Mouse (Mus musculus): ENCODE results near the gene Sema3b. TPM values are rescaled to one million over a fixed set of nuclear protein-coding genes. Genes with fewer than 3 reads are reported as not detected.

Sema3b gene
- polyA plus RNA-seq, 1 experiment: 95.6 TPM

DNA sequence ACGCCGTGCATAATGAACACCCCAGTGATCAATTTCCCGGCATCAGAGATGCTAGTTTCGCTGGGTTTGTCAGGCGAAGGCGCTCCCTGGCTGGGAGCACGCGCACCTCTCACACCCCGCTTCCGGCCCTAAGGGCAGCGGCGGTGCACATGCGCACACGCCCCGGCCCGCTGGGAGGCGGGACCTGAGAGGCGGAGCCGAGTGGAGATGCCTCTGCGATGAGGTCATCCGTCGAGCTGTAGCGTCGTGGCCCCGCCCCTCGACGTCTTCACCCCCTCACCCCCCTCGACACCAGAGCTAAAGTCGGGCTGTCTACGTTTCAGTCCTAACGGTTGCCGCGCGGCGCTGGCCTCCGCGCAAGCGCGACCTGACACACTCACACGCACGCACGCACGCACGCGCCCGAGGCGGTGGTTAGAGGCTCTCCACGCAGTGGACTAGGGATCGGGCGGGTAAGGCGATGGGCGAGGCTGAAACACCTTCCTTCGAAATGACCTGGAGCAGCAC lies 54.7 kb downstream of the Sema3b start:
- H3K4me1 ChIP-seq (ENCODE audit: control insufficient read depth, insufficient read depth, low read length): peaks cover 19% of the 10 kb centered on the region
- WGBS: under 1% methylated on average over 53 of the region's 53 CpGs
- no peak for TF ChIP-seq CTCF (IDR thresholded peaks at IDR 0.05; ENCODE audit: insufficient read depth, low read length)
- TF ChIP-seq POLR2A (IDR thresholded peaks at IDR 0.05; ENCODE audit: borderline replicate concordance, extremely low read depth, low read depth, low read length): peak; percentile 86
- peak overlapping the region; percentile 94 for H3K4me3 ChIP-seq (replicated peaks; ENCODE audit: extremely low read depth, low read depth, low read length)
- peak; percentile 91 for DNase-seq

DNA sequence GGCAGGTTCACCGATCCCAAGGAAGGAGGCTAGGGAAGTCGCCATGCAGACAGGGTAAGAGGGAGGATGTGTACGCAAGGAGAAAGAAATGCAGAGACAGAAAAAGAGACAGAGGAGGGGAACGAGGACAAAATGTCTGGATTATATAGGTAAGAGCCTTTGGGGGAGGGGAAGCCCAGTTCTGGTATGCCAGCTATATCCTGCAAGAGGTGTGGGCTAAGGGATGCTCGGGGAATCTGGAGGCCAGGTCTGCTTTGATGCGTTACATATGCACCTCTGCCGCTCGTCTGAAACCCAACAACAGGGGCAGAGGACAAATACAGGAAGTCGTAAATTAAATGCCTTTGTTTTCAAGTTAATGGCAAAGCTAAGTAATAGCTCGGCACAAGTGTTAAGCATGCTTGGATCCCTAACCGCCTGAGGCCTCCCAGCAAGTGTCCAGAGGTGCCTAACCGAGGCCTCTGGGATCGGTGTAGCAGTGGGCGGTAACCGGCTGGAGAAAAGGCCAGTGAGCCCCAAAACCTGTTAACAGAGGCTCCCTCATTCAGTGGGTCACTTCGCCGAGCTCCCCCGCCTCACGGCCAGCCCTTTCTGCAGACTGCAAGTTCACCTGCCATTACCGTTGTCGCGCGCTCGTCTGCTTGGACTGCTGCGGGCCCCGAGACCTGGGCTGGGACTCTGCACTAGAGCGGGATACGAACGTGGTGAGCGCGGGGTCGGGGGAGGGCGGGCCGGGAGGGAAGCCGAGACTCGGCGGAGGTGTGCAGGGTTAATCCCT lies 55.3 kb downstream of the Sema3b start:
- 7% methylated on average over 37 of the region's 37 CpGs for WGBS
- Histone ChIP-seq H3K4me1 (ENCODE audit: control insufficient read depth, insufficient read depth, low read length) (peaks cover 19% of the 10 kb centered on the region), H3K4me3 (replicated peaks; ENCODE audit: extremely low read depth, low read depth, low read length) (peak overlapping the region; percentile 54)
- peak; percentile 53 for DNase-seq
- TF ChIP-seq CTCF (IDR thresholded peaks at IDR 0.05; ENCODE audit: insufficient read depth, low read length) (no peak), POLR2A (IDR thresholded peaks at IDR 0.05; ENCODE audit: borderline replicate concordance, extremely low read depth, low read depth, low read length) (no peak)

DNA sequence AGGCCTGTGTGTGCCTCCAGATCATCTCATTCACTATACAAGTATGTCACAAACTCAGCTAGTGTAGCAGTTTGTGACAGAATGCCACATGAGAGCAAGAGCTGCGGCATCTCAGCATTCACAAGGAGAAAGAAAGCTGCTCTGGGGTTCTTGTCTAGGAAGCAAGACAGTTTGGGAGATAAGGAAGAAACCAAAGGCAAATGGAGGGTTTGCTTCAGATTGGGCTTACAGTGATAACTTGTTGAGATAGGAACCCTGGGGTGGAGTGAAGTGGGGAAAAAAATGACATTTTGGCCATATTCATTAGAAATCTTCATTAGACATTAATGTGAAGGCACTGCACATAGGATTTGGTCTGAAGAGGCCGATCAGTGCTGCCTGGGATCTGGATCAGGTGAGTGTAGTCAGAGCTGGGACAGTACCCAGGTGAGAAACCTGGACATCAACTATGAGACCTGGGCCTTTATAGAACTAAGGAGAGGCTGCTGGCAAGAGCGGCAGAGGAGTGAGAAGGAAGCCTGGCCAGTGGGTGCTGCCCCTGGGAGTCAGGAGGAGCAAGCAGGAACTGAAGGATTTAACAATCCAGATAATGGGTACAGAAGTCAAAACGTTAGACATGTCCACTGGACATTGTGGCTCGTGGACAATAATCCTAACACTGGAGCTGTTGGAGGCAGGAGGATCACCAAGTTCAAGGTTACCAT lies 56.2 kb downstream of the Sema3b start:
- H3K4me1 ChIP-seq (ENCODE audit: control insufficient read depth, insufficient read depth, low read length): peaks cover 19% of the 10 kb centered on the region
- no peak for DNase-seq
- WGBS: 82% methylated on average over 5 of the region's 5 CpGs
- no peak overlapping the region for H3K4me3 ChIP-seq (replicated peaks; ENCODE audit: extremely low read depth, low read depth, low read length)
- no peak for TF ChIP-seq CTCF (IDR thresholded peaks at IDR 0.05; ENCODE audit: insufficient read depth, low read length)
- no peak for TF ChIP-seq POLR2A (IDR thresholded peaks at IDR 0.05; ENCODE audit: borderline replicate concordance, extremely low read depth, low read depth, low read length)

DNA sequence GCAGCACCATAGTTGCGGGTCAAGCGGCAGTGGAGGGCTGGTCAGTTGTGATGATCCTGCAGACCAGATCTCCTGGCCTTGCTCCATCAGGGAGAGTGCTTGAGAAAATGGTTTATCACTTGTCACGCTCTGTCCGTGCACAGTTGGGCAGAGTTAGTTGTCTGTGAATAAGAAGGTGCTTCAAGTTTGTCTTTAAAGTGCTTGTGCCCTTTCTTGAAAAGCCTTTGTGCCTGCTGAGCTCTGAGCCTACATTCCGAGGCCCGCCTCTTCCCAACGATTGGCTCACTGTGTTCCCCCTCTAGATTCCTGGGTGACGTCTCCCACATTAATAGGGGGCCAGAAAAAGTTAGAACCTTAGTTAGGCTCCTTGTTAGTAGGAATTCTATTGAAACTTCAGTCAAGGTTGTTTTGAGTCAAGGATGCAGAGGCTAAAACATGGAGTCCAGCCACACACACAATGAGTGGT lies 57.1 kb downstream of the Sema3b start:
- WGBS: 23% methylated on average over 8 of the region's 8 CpGs
- peaks cover 19% of the 10 kb centered on the region for H3K4me1 ChIP-seq (ENCODE audit: control insufficient read depth, insufficient read depth, low read length)
- no peak for DNase-seq
- peak overlapping the region; percentile 61 for H3K4me3 ChIP-seq (replicated peaks; ENCODE audit: extremely low read depth, low read depth, low read length)
- TF ChIP-seq POLR2A (IDR thresholded peaks at IDR 0.05; ENCODE audit: borderline replicate concordance, extremely low read depth, low read depth, low read length): no peak
- TF ChIP-seq CTCF (IDR thresholded peaks at IDR 0.05; ENCODE audit: insufficient read depth, low read length): no peak

DNA sequence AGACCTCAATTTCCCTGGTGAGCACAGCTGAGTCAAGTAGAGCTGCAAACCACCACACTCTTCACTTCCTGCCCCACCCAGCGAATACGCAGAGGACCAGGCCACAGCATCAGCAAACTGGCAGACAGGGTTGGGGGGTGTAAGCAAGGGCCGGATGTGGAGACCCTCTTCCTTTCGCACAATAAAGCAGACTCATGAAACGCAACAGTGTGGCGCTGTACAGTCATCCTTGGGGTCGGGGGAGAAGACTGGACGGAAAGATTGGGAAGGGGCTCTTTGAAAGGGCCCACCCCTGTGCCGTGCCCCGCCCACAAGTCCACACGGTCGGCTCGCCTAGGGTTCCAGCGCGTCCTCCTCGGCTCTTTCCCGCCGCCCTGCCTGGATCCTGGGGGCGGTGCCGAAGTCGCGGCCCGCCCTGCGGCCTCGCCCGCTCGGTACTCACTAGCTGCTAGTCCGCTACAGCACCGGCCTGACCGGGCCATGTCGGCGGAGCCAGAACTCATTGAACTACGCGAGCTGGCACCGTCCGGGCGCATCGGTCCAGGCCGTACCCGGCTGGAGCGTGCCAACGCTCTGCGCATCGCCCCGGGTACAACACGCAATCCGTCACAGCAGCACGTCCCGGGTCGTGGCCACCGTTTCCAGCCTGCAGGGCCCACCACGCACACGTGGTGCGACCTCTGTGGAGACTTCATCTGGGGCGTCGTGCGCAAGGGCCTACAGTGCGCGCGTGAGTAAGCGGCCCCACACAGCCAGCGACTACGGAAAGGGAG lies 57.7 kb downstream of the Sema3b start, which contains the start of gene Rassf1:
Rassf1 (plus strand) TSS at position 439 of the 773 bp plus-strand sequence.
- WGBS: 3% methylated on average over 63 of the region's 63 CpGs
- Histone ChIP-seq H3K4me3 (replicated peaks; ENCODE audit: extremely low read depth, low read depth, low read length) (peak within 1 kb of the TSS; percentile 61), H3K4me1 (ENCODE audit: control insufficient read depth, insufficient read depth, low read length) (peaks cover 19% of the 10 kb centered on the region)
- DNase-seq: peak; percentile 68
- TF ChIP-seq CTCF (IDR thresholded peaks at IDR 0.05; ENCODE audit: insufficient read depth, low read length) (no peak), POLR2A (IDR thresholded peaks at IDR 0.05; ENCODE audit: borderline replicate concordance, extremely low read depth, low read depth, low read length) (peak; percentile 42; the same call in 1 of the 2 replicates)

DNA sequence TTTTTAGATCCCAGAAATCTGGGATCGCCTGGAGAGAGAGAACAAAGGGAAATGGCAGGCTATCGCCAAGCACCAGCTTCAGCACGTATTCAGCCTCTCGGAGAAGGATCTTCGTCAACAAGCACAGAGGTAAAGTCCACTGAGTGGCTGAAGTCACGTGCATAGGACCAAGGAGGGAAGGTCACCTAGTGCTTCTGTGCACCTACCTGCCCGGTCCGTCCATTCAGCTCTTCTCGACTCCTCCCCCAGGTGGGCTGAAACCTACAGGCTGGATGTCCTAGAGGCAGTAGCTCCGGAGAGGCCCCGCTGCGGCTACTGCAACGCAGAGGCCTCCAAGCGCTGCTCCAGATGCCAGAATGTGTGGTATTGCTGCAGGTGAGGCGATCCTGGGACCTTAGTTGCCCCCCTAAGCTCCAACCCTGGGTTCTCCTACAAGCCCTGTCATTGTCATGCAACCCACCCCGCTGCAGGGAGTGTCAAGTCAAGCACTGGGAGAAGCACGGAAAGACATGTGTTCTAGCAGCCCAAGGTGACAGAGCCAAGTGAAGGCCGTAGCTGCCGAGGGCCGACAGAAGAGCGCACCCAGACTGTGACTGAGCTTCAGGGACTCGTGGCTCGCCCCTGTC lies 58.4 kb downstream of the Sema3b start:
- WGBS: 55% methylated on average over 23 of the region's 23 CpGs
- DNase-seq: no peak
- no peak overlapping the region for H3K4me3 ChIP-seq (replicated peaks; ENCODE audit: extremely low read depth, low read depth, low read length)
- TF ChIP-seq POLR2A (IDR thresholded peaks at IDR 0.05; ENCODE audit: borderline replicate concordance, extremely low read depth, low read depth, low read length): no peak
- H3K4me1 ChIP-seq (ENCODE audit: control insufficient read depth, insufficient read depth, low read length): peaks cover 19% of the 10 kb centered on the region

DNA sequence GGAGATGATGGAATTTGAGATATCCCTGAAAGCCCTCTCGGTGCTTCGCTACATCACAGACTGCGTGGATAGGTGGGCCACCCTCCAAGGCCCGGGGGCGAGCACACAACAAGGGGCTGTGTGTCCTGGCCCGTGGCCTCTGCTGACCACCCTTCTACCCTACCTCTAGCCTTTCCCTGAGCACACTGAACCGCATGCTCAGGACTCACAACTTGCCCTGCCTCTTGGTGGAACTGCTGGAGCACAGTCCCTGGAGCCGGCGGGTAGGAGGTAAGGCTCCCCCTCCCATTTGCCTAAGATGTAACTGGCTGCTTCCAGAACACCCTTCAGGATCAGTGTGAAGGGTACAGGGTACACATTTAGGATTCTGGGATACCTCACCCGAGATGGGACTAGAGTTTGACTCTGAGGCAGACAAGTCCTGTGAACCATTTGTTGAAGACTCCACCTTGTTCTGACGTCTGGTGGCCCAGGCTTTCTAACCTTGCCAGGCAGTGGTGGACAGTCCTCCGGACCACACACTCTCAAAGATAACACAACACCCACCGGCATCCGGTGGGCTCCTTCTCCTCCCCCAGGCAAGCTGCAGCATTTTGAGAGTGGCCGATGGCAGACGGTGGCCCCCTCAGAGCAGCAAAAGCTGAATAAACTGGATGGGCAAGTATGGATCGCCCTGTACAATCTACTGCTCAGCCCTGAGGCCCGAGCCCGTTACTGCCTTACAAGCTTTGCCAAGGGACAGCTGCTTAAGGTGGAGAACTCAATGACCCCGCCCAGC lies 59.5 kb downstream of the Sema3b start:
- 84% methylated on average over 20 of the region's 20 CpGs for WGBS
- Histone ChIP-seq H3K4me1 (ENCODE audit: control insufficient read depth, insufficient read depth, low read length) (peaks cover 19% of the 10 kb centered on the region), H3K4me3 (replicated peaks; ENCODE audit: extremely low read depth, low read depth, low read length) (no peak overlapping the region)
- DNase-seq: no peak
- no peak for TF ChIP-seq CTCF (IDR thresholded peaks at IDR 0.05; ENCODE audit: insufficient read depth, low read length)
- TF ChIP-seq POLR2A (IDR thresholded peaks at IDR 0.05; ENCODE audit: borderline replicate concordance, extremely low read depth, low read depth, low read length): no peak

DNA sequence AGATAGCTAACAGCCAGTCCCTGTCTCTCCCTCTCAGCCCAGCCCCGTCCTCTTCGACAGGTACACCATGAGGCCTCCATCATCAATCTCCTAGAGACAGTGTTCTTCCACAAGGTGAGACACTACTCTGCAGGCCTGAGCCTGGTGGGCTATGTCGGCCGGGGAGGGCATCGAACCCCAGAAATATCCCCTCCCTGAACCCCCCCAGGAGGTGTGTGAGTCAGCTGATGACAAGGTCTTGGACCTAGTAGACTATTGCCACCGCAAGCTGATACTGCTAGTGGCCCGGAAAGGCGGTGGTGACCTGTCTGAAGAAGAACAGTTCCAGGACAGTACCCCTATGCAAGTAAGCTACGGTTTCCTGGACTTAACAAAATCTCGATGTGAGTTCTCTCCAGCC lies 60.2 kb downstream of the Sema3b start:
- no peak overlapping the region for H3K4me3 ChIP-seq (replicated peaks; ENCODE audit: extremely low read depth, low read depth, low read length)

More for the DNA sequence above, 60.2 kb downstream of the Sema3b start:
- no peak for DNase-seq
- 91% methylated on average over 10 of the region's 10 CpGs for WGBS
- TF ChIP-seq POLR2A (IDR thresholded peaks at IDR 0.05; ENCODE audit: borderline replicate concordance, extremely low read depth, low read depth, low read length): no peak
- no peak for TF ChIP-seq CTCF (IDR thresholded peaks at IDR 0.05; ENCODE audit: insufficient read depth, low read length)
- peaks cover 18% of the 10 kb centered on the region for H3K4me1 ChIP-seq (ENCODE audit: control insufficient read depth, insufficient read depth, low read length)

All from lung, adult 2 months (tissue).